Mouse (Mus musculus) mouse embryonic stem cell (cell line): ENCODE measurements around the gene Vti1a.

ENCODE experiments used
- in situ Hi-C, 2 experiments: fragments of 300-500 bp; cut with MboI; formaldehyde crosslinking; loops; 1 replicate in 1 of 2; 3 replicates in 1 of 2; pipeline ENCODE4 v1.14.3; 2019 to 2020; ENCODE audit warnings: low sequenced_read_pairs in 2 of 2, low pct_unique_long_range_greater_than_20kb in 1 of 2, mixed read lengths in 1 of 2; ENCODE audit not compliant: unreplicated experiment in 1 of 2

Vti1a gene

GRCm38 (mm10) chr19:55541641-55542040 is 225.5 kb downstream of the Vti1a start:
- in situ Hi-C loops = no loop called here

GRCm38 (mm10) chr19:55542461-55542860 is 226.4 kb downstream of the Vti1a start:
- in situ Hi-C loops = no loop called here

- in situ Hi-C loops = no loop called here
Observed at GRCm38 (mm10) chr19:55543188-55543587, 227.1 kb downstream of the Vti1a start.

- in situ Hi-C loops = no loop called here
Observed at GRCm38 (mm10) chr19:55544498-55544897, 228.4 kb downstream of the Vti1a start.

- in situ Hi-C loops = no loop called here
Observed at GRCm38 (mm10) chr19:55545529-55545928, 229.4 kb downstream of the Vti1a start.

GRCm38 (mm10) chr19:55546009-55546528 is 230.0 kb downstream of the Vti1a start:
- in situ Hi-C loops = no loop called here

GRCm38 (mm10) chr19:55548206-55548605 is 232.1 kb downstream of the Vti1a start:
- in situ Hi-C loops = no loop called here

GRCm38 (mm10) chr19:55548656-55549055 is 232.6 kb downstream of the Vti1a start:
- in situ Hi-C loops = no loop called here

GRCm38 (mm10) chr19:55550176-55550575 is 234.1 kb downstream of the Vti1a start:
- in situ Hi-C loops = no loop called here

GRCm38 (mm10) chr19:55552339-55552738 is 236.2 kb downstream of the Vti1a start:
- in situ Hi-C loops = no loop called here

GRCm38 (mm10) chr19:55552861-55553260 is 236.8 kb downstream of the Vti1a start:
- in situ Hi-C loops = no loop called here

GRCm38 (mm10) chr19:55554295-55554694 is 238.2 kb downstream of the Vti1a start:
- in situ Hi-C loops = no loop called here

- in situ Hi-C loops = no loop called here
Observed at GRCm38 (mm10) chr19:55554703-55555102, 238.6 kb downstream of the Vti1a start.

GRCm38 (mm10) chr19:55556168-55556999 is 240.3 kb downstream of the Vti1a start:
- in situ Hi-C loops = no loop called here

- in situ Hi-C loops = no loop called here
Observed at GRCm38 (mm10) chr19:55559331-55559730, 243.2 kb downstream of the Vti1a start.

GRCm38 (mm10) chr19:55560088-55560682 is 244.1 kb downstream of the Vti1a start:
- in situ Hi-C loops = no loop called here

- in situ Hi-C loops = no loop called here
Observed at GRCm38 (mm10) chr19:55561469-55561868, 245.4 kb downstream of the Vti1a start.

GRCm38 (mm10) chr19:55562487-55563147 is 246.5 kb downstream of the Vti1a start:
- in situ Hi-C loops = no loop called here

GRCm38 (mm10) chr19:55563148-55563651 is 247.1 kb downstream of the Vti1a start:
- in situ Hi-C loops = no loop called here
